Mouse (Mus musculus) thymus, adult 2 months (tissue): ENCODE measurements at regions not wholly inside any gene's neighbourhood (a gene's known extent, or its start where the extent isn't known, plus 50 kb on each side); places are given as distances from the start of the nearest gene placed in this dataset.
A peak's percentile ranks its signal among the peaks of the same experiment; 100 is the strongest.

ENCODE experiments used
- DNase-seq: peaks from one replicate; pipeline ENCODE4 v3.0.0; 2021
- H3K27ac ChIP-seq: fragments of 200-500 bp; 2 replicates; pipeline ENCODE4 v1.5.1; 2012; ENCODE audit warnings: low read length, control low read depth; ENCODE audit not compliant: control insufficient read depth, insufficient read depth
- H3K27me3 ChIP-seq: fragments of 200-500 bp; 2 replicates; pipeline ENCODE4 v1.6.1; 2012; ENCODE audit warnings: mild to moderate bottlenecking, low read length, moderate library complexity, mixed read lengths; ENCODE audit not compliant: control insufficient read depth, insufficient read depth
- H3K36me3 ChIP-seq: fragments of 200-500 bp; 2 replicates; pipeline ENCODE4 v1.6.1; 2012; ENCODE audit warnings: mild to moderate bottlenecking, low read length, moderate library complexity; ENCODE audit not compliant: control insufficient read depth, insufficient read depth
- H3K4me1 ChIP-seq: fragments of 200-500 bp; replicated peaks from 2 replicates; pipeline ENCODE4 v1.6.1; 2012; ENCODE audit warnings: low read length; ENCODE audit not compliant: control insufficient read depth, insufficient read depth
- H3K4me3 ChIP-seq: fragments of 200-500 bp; 2 replicates; pipeline ENCODE4 v1.5.1; 2012; ENCODE audit warnings: mild to moderate bottlenecking, low read length, control low read depth, moderate library complexity; ENCODE audit not compliant: control insufficient read depth, insufficient read depth
- CTCF ChIP-seq: fragments of 200-500 bp; IDR thresholded peaks from 2 replicates; pipeline ENCODE4 v1.5.1; 2012; ENCODE audit warnings: mild to moderate bottlenecking, control low read depth, low read length, moderate library complexity, borderline replicate concordance; ENCODE audit not compliant: control insufficient read depth, poor library complexity, insufficient read depth; ENCODE audit errors: extremely low read depth
- POLR2A ChIP-seq: fragments of 200-500 bp; IDR thresholded peaks from 2 replicates; pipeline ENCODE4 v1.6.1; 2012; ENCODE audit warnings: mild to moderate bottlenecking, low read length, control low read depth, moderate library complexity; ENCODE audit not compliant: control insufficient read depth, poor library complexity, insufficient read depth; ENCODE audit errors: extremely low read depth
- WGBS: fragments of 180-500 bp; shearing (Covaris S2); methylation state at CpG from one replicate; pipeline ENCODE4 v1.1.7; 2018; 5-methylcytosine and 5-hydroxymethylcytosine counted together

GRCm38 (mm10) chr12:107753536-107753935 lies 249.9 kb downstream of the Bcl11b start:
- Histone ChIP-seq H3K36me3 (no peaks in the 10 kb centered on the region), H3K4me3 (no peak overlapping the region), H3K27ac (no peak overlapping the region), H3K27me3 (no peaks in the 10 kb centered on the region), H3K4me1 (peaks cover 85% of the 10 kb centered on the region)
- WGBS: 74% methylated on average over 6 of the region's 6 CpGs
- no peak for DNase-seq
- TF ChIP-seq POLR2A (no peak), CTCF (no peak)

- no peak for DNase-seq
- TF ChIP-seq CTCF (no peak), POLR2A (no peak)
- Histone ChIP-seq H3K36me3 (no peaks in the 10 kb centered on the region), H3K4me3 (no peak overlapping the region), H3K27me3 (no peaks in the 10 kb centered on the region), H3K27ac (no peak overlapping the region), H3K4me1 (peaks cover 84% of the 10 kb centered on the region)
- WGBS: 87% methylated on average over 8 of the region's 8 CpGs
Measured at GRCm38 (mm10) chr12:107754885-107755284, 248.5 kb downstream of the Bcl11b start.

- no peak for DNase-seq
- Histone ChIP-seq H3K27me3 (no peaks in the 10 kb centered on the region), H3K27ac (no peak overlapping the region), H3K4me1 (peaks cover 83% of the 10 kb centered on the region), H3K4me3 (no peak overlapping the region), H3K36me3 (no peaks in the 10 kb centered on the region)
- 92% methylated on average over 13 of the region's 13 CpGs for WGBS
- no peak for TF ChIP-seq POLR2A
Measured at GRCm38 (mm10) chr12:107755820-107756517, 247.4 kb downstream of the Bcl11b start.

- H3K36me3 ChIP-seq: no peaks in the 10 kb centered on the region
- H3K27me3 ChIP-seq: no peaks in the 10 kb centered on the region
- peaks cover 87% of the 10 kb centered on the region for H3K4me1 ChIP-seq
- no peak for DNase-seq
- no peak for TF ChIP-seq POLR2A
- TF ChIP-seq CTCF: no peak
- WGBS: 52% methylated on average over 10 of the region's 10 CpGs
- no peak overlapping the region for H3K4me3 ChIP-seq
- no peak overlapping the region for H3K27ac ChIP-seq
Measured at GRCm38 (mm10) chr12:107757184-107757583, 246.2 kb downstream of the Bcl11b start.

- WGBS: 18% methylated on average over 14 of the region's 16 CpGs
- DNase-seq: peak; percentile 58
- no peaks in the 10 kb centered on the region for H3K36me3 ChIP-seq
- no peak overlapping the region for H3K27ac ChIP-seq
- TF ChIP-seq POLR2A (no peak), CTCF (no peak)
- no peaks in the 10 kb centered on the region for H3K27me3 ChIP-seq
- no peak overlapping the region for H3K4me3 ChIP-seq
- peaks cover 87% of the 10 kb centered on the region for H3K4me1 ChIP-seq
Measured at GRCm38 (mm10) chr12:107757996-107758791, 245.2 kb downstream of the Bcl11b start.

GRCm38 (mm10) chr12:107759291-107759690 lies 244.1 kb downstream of the Bcl11b start:
- TF ChIP-seq CTCF: no peak
- no peak for TF ChIP-seq POLR2A
- Histone ChIP-seq H3K4me1 (peaks cover 77% of the 10 kb centered on the region), H3K27me3 (no peaks in the 10 kb centered on the region), H3K27ac (no peak overlapping the region), H3K36me3 (no peaks in the 10 kb centered on the region), H3K4me3 (no peak overlapping the region)
- no peak for DNase-seq
- WGBS: 73% methylated on average over 5 of the region's 5 CpGs
